Mouse (Mus musculus) adrenal gland (tissue): ENCODE results near the gene Inpp5f.

ENCODE experiments used
- intact Hi-C: fragments of 180-260 bp; cut with DNase I; formaldehyde crosslinking; loops from one replicate; pipeline ENCODE4 v1.15.1; 2025

The Inpp5f gene

DNA sequence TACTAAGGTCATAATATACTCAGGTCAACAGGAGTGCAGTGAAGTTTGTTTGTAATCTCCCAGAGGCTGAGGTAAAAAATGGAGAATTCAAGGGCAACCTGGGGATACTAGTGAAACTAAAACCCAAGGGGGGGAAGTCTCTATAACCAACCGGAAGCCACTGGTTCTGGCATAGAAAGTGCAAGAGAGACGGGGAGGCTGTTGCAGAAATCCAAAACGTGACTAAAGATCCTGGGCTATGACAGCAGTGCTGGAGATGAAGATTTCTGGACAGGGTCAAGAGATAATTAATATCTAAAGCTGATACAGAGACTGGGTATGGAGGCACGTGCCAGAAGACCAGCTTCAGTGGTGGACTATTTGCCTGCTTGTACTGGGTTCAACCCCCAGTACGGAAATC, 126.9 kb downstream of the Inpp5f start:
- intact Hi-C loops = no loop called here

DNA sequence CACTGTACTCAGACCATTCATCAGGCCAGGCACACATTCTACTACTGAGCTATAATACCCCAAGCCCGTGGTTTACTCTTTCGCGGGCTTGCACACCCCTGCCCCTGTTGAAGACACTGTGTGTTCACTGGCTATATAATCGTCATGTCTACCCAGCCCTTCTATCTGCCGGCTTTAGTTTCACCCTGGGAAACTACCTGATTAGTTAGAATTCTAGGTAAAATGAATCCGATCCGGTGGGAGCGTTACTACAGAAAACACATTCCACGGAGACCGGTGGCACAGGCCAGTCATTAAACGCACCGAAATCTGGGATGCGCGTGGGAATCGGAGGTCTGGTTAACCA, 128.0 kb downstream of the Inpp5f start:
- intact Hi-C loops = no loop called here

DNA sequence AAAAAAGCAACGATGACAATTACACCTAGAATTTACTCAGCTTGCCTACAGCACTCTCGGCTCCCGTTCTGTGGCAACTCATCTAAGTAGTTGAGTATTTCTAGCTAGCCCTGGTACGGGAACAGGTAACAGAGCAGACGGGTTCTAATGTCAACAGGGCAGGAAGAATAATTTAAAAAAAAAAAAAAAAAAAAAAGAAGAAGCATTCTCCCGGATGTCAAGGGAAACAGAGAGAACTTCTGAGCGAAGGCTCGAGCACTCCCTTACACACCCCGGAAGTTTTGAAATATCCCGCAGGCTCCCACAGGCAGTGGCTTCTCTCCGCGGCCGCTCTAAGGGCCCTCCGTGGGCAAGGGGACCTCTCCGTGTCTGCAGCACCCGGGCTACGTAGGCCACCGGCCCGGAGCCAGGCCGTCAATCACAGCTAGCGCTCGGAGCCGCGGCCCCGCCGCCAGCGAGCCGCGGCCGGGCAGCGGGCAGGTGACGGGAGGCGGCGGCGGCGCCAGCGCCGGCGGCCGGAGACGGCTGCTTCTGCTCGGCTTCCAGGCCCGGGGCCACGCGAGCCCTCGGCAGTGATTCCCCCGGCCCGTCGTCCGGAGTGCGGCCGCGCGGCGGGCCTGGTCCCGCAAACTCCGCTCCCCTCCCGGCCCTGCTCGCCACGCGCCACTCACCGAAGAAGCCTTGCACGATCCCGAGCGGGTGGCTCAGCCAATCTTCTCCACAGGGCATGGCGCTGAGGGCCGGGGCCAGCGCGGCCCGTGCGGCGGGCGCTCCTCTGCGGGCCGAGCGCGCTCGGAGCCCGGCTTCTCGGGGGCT, 128.5 kb downstream of the Inpp5f start:
- intact Hi-C loops = no loop called here

DNA sequence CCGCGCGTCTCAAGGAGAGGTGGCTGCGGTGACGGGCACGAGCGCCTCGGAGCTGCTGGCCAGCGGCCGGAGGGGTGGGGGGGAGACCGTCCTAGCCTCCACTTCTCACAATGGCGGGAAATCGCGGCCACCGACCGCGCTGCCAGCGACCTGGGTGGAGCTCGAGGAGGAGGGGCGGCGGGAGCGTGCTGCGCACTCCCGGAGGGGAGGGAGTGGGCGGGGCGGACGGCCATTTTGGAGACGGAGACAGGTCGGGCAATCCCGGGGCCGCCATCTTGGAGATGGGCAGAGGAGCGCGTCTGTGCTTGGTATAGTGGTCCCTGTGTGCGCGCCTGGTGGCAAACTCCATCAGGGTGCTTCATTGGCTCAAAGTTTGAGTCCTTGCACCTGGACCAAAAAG, 129.2 kb downstream of the Inpp5f start, which contains the start of gene Mcmbp:
Gene Mcmbp (minus strand): TSS at position 162 of the 400 bp plus-strand sequence.
- intact Hi-C loops = no loop called here

DNA sequence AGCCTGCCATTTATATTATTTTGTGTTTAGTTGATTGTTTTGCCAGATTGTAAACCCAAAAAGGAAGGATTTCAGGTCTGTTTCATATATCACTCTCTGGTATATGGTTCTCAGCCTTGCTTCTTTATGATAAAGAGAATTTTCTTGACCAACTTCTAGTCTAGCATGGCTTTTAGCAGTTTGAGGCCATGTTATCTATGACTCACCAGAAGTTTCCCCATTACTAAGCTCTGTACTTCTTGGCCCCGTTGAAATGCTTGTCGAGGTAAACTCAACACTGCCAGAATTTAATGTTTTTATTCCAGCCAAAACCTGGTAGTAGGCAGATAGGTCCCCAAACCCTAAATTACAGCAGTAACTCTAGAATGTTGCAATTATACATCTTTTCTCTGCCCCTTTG, 132.8 kb downstream of the Inpp5f start:
- intact Hi-C loops = no loop called here

DNA sequence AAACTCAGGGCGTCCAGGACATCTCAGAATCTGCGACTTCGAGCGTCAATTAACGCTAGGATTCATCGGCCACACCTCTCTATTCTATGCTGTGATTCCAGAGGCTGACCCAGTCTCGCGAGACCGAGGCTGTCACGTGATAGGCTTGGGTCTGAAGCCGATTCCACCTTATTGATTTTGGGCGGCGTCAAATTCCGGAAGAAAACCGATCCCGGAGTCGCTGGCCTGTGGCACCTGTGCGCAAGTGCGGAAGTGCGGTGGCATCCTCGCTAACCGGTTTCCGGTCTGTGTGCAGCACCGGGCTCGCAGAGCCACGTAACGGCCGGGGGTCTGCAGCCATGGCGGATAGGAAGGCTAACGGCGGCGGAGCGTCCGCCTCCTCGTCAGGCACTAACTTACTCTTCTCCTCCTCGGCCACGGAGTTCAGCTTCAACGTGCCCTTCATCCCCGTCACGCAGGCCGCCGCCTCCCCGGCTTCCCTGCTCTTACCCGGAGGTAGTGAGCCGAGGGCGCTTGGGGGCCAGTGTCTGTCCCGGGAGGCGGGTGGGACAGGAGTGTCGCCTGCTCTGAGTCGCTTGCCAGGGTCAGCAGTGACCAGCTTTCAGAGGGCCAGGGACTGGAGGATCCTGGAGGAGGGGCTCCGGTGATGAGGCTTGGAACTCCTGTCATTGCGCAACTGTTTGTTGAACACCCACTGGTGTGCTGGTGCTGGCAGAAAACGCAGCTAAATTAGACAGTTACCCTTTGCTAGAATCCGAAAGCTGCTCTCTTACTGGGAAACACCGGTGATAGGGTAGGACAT, 133.8 kb downstream of the Inpp5f start, which contains the start of gene Sec23ip:
Gene Sec23ip (plus strand): TSS at position 260 of the 802 bp plus-strand sequence.
- intact Hi-C loops = no loop called here
